Mouse (Mus musculus) lung, adult 2 months (tissue): ENCODE results near the gene Spop.

Experiments used
- CTCF ChIP-seq: fragments of 200-500 bp; IDR thresholded peaks from 2 replicates; pipeline ENCODE4 v1.5.1; 2011; ENCODE audit warnings: mild to moderate bottlenecking, low read length, control low read depth; ENCODE audit not compliant: insufficient read depth
- POLR2A ChIP-seq: fragments of 200-500 bp; IDR thresholded peaks from 2 replicates; pipeline ENCODE4 v1.6.1; 2011; ENCODE audit warnings: low read depth, mild to moderate bottlenecking, control low read depth, low read length, borderline replicate concordance; ENCODE audit errors: extremely low read depth

DNA sequence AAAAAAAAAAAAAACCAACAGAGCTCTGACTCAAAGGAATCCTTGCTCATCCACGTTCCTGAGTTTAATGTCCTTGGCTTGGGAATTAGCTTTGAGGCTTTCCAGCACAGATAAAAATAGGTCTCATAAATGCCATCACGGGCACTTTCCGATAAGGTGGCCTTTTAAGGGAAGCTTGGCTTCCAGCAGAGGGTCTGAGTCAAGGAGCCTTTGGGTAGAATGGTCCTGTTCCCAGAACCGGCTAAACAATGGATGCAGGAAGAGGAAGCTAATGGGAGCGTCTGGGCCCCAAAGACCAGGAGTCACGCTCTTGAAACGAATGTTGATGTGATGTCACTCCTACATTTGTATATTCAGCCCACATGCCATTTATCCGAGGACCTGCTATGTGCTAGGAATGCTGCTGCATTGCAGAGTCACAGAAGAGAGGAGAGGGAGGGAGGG, 11.2 kb upstream of the Spop start:
- no peak for TF ChIP-seq CTCF
- TF ChIP-seq POLR2A: no peak
